Mouse (Mus musculus) cerebellum, adult (tissue): Measurements from ENCODE around the gene Atad2b.
A peak's percentile ranks its signal among the peaks of the same experiment; 100 is the strongest.
"Not testable (repeated sequence)": the region's sequence is repeated elsewhere in the genome, so short reads cannot be mapped to it uniquely, and the experiment has no call there.

Experiments used
- ATAC-seq: cut with Nextera tagmentation; 2 replicates; pipeline ENCODE4 v1.9.2; 2017; ENCODE audit warnings: mild to moderate bottlenecking, moderate library complexity, mixed read lengths; ENCODE audit not compliant: insufficient number of reproducible peaks, low FRiP score, low TSS enrichment

Gene Atad2b

DNA sequence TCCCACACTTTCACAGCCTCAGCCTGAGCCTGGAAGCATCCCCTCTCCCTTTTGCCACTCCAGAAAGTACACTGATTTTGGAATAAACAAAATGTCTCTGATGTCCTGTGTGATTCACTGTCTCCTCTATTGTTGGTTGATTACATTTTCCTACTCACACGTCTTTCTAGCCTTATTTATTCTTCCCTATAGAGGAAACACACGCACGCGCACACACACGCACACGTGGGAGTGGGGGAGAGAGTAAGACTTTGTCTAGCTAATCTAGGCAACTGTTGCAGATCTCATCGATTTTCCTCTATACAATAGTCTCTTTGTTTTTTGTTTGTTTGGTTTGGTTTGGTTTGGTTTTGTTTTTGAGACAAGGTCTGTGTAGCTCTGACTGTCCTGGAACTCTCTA lies 8.8 kb upstream of the Atad2b start:
- no peak for ATAC-seq

DNA sequence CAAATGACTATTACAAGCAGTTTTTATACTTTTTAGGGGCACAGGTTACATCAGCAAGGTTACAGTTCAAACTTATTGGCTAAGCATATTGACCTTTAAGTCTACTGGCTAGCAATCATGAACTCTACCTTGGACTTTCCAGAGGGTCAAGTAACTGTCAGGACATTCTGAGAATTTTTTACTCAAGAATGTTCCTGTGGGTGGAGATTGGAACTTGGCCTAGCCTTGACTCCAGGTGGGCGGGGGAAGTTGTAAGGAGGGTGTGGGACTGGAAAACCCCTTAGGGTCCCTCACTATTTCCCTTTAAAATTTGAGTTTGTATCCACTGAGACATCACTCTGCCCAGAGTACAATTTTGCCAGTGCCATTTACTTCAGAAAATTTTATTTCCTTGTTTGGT lies 6.7 kb upstream of the Atad2b start:
- ATAC-seq, result not testable (repeated sequence)

DNA sequence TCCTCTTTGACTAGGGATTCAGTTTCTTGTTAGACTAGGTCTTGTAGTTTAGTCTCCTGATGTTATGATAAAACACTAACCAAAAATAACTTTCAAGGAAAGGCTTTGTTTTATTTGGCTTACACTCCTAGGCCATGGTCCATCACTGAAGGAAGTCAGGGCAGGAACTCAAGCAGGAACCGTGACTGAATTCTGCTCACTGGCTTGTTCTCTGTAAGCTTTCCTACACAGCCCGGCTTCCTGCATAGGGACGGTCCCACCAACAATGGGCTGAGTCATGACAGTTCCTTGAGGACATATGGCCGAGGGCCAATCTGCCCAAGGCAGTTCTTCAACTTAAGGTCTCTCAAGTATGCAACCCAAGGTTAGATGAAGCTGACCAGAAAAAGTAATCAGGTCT lies 5.4 kb upstream of the Atad2b start:
- ATAC-seq, result no peak

DNA sequence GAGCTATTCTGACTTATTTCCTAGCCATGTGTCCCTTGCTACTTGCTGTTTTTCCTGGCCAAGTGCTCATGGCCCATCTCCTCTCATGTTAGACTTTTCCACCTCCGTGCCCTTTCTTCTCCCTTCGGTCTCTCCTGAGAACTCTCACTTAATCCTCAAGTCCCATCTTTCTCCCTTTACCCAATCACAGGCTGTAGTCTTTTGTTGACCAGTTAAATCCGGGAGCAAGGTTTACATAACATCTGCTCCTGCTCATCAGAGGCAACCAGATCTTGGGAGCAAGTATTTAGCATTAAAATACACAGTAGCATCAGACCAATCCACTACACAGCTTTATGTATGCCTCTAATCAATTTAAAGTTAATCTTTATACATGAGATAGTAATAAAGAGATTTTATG lies 2.7 kb upstream of the Atad2b start:
- ATAC-seq, result no peak

DNA sequence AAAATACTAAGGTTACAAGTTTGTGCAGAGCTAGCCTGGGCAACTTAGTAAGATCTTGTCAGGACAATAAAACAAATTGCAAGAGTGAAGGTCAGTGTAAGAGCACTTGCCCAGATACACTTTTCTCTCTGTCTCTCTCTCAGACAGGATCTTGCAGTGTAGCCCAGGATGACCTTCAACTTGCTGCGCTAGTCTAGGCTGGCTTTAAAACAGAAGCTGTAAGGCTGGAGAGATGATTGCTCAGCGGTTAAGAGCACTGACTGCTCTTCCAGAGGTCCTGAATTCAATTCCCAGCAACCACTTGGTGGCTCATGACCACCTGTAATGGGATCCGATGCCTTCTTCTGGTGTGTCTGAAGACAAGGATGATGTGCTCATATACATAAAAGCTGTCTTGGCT lies 2.2 kb upstream of the Atad2b start:
- ATAC-seq, result no peak

DNA sequence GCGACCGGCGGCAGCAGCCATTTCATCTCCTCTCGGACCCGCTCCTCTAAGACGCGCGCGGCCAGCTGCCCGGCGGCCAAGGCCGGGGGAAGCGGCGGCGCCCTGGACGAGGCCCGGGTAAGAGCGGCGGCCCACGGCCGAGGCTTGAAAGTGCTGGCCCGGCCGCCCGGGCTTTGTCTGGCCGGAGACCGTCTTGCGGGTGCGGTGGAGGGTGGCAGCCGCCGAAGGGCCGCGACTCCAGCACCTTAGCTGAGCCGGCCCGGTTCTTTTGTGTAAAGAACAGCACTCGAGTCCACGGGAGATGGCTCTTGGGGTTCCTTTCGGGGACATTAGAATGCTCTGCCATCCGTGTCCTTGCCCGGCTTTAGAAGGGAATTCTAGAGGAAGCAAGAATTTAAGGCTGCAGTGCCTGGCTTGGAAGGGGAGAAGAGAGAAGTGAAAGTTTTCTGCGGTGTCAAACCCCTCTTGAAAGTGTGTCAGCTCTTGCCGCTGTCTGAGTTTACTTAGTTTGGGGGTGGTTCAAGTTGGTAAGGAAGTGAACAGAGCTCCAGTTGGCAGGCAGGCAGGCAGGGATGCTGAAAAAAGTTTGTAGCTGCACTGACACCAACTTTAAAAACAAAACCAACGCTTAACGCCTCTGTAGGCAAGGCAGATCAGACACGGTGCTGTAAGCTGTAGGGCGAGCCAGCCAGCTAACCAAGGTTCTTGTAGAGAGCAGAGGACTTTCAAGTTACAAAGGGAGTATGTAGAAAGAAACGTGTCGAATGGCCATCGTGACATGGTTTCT lies 845 bp downstream of the Atad2b start:
- ATAC-seq, result peak; percentile 57

DNA sequence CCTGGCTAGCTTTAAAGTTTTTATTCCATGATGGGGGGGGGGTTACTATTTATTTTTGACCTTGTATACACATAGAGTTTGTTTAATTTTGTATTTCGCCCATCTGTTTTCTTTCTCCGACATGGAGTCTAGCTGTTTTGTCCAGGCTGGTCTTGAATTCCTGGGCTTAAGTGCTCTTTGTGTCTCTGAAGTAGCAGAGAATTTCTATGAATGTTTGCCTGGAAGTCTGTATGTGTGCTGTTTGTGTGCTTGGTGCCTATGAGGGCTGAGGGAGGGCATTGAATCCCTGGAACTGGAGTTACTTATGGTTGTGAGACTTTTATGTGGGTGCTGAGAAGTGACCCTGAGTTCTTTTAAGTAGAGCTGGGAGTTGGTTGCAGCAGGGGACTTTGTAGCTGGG lies 11.0 kb downstream of the Atad2b start:
- ATAC-seq, result no peak

DNA sequence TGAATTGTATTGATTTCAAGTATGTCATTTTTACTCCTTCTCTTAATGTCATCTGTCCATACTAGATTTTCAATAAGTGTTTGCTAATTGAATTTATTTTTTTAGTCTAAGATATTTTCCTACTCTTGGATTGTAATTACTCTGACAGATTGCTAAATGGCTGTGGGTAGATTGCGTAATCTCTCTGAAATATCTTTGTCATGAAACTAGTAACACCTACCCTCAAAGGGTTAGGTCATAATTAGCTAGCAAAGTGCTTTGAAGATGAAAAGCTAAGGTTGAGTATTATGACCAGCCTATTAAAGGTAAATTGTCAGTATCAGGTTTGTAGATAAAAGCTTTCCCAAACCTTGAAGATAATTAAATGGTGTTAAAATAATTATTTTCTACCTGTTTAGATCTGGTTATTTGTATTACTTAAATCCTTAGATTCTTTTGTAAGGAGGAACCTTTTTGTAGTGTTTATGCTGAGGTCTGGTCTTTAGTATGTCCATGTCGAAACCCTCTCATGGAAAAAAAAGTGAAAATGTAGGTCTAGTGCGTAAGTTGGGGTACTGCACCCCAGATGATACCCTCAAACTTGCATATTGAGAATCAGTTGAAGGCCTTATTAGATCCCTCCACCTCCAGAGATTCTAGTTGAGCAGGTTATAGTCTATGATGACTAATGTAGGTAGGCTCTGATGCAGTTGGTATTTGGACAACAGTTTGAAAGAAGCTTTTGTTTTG lies 13.8 kb downstream of the Atad2b start:
- ATAC-seq, result no peak

DNA sequence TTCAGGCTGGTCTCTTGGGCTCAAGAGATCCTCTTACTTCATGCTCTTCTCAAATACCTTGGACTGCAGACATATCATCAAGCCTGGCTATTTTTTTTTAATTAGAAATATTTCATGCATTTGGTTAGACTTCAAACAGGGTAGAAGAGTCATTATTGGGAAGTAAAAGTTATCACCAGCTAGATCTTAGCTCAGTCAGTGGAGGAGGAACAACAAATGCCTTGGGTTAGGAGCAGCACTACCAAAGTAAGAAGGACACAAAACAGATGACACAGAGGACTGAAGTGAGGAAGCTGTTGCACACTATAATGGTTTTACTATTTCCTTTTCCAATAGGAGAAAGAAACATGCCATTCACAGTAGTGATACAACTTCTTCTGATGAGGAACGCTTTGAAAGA lies 35.1 kb downstream of the Atad2b start:
- no peak for ATAC-seq

DNA sequence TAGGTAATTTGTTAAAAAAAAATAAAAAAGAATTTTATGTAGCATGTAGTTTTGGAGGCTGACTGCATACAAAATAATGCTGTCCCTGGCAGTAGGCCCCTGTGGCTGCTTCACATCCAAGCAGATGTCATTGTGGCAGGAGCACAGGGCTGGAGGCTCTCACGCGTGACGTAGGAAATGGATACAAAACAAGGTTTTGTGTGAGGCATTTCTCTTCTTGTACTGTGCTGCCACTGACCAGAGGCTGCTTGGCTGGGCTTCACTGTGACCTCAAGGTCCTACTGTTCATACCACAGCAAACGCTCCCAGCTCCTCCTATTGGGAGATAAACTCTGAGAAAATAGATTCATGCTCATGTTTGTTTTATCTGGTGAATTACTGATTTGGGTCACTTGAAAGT lies 36.0 kb downstream of the Atad2b start:
- no peak for ATAC-seq

DNA sequence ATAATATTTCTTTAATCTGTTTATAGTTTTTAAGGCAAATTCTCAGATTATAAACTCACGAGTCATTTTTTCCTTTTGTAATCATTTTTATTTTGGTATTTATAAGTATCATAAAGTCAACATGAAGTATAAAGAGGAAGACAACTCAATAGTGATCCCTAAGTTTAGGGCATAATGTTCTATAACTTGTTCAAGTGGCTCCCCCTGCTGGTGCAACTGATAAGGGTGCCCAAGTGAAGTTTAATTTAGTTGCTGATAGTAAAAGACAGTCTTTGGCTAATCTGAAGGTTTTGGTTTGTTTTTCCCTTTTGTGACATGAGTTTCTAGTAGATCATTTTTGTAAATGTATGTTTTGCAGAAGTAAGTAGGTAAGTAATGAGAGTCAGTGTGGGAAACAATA lies 55.8 kb downstream of the Atad2b start:
- ATAC-seq, result no peak

DNA sequence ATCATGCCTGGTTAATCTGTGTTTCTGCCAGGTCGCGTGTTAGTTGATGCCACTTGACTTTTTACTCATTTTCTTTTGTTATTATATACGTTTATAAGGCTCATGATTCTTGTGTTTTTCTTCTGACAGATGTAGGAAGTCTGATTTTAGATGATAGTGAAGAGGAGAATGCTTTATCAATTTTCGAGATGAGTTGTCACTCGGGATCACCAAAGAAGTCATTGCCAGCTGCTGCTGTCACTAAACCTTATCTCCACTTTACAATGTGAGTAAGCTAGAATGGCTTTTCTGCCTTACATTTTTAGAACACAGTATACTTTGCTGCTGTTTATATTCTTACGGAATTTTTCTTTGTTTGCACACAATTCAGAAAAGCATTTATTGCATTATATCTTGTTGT lies 61.2 kb downstream of the Atad2b start:
- ATAC-seq, result no peak

DNA sequence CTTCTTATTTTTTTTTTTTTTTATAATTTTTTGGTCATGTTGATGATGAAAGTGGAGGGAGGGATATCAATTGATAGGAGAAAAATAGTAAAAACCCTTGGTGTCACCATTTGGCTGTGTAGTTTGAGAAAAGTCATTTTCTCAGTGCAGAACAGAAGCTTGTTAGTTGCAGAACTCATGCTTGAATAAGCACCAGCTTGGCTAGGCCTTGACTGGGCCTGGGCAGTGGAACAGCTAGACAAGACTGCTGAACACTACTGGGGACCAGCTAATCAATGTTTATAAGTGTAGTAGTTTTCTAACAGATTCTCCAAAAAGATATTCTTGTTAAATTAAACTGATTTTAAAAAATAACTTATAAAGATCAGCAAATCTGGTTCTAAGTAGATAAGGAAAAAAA lies 79.8 kb downstream of the Atad2b start:
- no peak for ATAC-seq

DNA sequence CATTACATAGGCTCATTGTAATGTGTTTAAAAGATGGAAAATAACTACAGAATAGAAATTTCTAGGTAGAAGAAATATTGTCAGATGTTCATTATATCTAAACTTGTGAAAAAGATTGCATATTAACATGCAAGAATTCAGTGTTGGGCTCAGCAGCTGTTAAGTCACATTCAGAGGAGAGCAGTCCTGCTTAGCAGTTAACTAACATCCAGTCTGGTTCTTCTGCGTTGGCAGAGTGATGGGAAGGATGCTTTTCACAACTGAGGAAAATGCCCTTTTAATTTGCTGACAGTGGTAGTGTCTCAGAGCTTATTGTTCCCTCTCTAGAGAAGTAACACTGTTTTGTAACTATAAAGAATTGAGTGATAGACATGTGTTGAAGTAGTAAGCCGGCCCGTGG lies 88.2 kb downstream of the Atad2b start:
- no peak for ATAC-seq

DNA sequence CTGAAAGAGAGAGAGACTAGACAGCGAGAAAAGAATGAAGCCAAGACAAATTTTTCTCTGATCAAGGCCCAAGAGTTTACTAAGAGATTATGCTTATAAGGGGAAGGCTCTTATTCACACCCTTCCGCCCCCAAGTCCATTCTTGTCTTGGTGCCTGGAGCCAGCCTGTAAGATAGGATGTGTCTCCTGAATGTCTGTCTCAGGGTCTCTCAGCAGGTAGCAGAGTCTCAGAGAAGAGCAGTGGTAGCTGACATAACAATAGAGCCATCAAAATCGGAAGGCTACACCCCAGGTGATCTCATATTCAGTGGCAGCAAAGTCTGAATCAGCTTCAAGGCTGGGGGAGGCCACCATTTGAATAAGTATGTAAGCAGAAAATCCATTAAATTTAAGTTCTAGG lies 88.6 kb downstream of the Atad2b start:
- ATAC-seq, result not testable (repeated sequence)

DNA sequence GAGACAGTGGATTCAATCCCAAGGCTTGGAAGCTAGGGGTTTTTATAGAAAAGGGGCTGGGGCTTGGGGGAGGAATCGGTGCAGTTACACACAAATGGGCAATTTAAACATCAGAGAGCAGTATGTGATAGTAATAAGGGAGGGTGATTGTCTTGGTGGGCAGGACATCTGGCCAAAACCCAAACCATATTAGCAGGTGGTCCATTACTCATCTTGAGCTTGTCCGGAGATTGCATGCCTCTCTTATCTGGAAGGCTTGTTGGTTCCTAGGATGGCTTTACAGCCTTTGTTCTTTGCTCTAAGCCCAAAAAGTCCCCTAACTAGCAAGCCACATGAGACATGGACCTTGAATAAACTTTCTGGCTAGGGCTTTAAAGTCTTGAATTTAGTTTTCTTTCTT lies 91.5 kb downstream of the Atad2b start:
- ATAC-seq, result not testable (repeated sequence)

DNA sequence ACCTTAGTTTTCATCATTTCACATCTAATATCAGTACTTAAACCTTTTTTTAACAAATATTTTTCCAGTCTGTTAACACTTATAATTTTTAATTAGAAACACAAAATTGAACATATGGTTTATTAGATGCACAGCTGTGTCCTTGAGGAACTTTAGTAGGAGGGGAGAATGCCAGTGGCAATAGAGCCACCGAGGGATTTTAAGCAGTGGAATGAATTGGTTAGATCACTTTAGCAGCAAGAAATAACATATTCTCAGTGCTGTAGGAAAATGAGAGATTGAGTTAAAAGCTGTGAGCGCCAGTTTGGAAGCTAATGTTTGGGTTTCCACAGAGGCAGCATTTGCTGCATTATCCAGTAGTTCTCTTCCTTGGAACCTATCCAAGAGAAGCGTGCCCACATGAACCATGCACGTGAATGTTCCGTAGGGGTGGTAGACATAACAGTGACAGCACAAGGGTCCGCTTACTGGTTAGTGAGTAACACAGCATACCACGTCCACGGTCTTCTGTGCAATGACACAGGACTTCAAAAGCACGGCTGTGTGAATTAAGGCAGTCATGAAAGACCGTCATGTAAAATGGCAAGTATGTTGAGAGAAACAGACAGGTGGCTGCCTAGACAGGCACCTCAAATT lies 108.2 kb downstream of the Atad2b start:
- ATAC-seq, result no peak

DNA sequence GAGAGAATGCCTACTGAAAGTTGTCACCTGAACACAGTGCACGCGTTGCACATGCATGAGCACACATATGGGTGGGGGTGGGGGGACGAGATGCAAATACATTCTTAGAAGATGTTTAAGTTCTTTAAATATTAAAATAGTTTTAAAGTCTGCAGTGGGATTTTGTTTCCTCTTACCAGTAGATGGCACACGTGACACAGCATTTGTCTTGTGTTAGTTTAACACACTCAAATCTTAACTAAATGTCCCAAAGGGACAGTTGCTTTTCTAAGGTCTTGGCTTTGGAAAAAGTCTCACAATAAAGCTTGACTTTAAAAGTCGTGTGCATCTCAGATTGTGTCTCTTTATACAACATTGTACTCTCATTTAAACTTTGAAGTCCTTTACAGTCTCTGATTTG lies 111.9 kb downstream of the Atad2b start:
- no peak for ATAC-seq

DNA sequence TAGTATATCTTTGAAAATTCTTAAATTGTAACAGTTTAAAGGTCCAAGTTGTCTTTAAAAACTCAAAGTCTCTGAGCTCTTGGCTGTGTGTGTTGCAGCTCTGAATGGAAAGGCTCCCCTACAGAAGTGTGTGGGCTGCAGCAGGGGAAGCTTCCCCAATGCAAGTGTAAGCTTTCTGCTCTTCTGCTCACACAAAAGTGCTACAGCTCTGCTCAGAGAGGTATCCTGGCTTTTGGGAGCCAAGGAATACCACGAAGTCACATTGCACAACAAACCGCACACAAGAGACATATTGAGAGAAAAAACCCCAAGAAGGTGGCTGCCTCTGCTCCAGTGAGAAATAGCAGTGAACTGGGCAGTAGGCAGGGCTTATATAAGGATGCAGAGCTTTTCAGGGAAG lies 120.9 kb downstream of the Atad2b start:
- ATAC-seq, result no peak

DNA sequence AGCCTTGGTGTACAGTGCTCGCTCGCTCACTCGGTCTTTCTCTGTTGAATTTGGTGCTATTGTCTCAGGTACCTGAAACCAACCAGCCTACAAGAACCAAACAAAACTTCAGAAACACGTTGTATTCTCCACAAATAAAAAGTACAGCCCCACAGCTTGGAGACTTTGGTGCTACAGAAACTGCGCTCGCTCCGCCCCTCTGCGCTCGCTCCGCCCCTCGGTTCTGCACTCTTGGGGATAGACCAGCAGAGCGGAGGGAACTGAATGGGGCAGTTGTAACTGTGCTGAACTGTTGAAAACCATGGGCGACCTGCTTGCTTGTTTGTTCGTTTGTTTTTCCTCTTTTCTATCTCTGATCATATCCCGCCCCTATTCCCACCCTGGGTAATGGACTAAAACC lies 127.0 kb downstream of the Atad2b start:
- no peak for ATAC-seq

DNA sequence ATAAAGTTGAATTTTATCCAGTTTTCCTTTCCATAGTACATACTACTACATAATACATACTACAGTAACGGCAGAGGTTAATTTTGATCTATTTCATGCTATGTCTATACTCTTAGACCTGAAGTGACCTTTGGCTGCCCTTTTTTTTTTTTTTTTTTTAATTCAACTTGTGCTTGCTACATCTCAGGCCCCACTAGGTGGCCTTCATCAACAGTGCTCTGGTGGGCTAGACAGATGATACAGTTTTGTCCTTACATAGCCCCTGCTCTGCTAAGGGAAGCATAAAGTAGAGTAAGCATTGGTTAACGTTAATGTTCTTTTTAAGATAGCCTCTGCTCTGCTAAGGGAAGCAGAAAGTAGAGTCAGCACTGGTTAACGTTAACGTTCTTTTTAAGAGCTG lies 131.0 kb downstream of the Atad2b start:
- ATAC-seq, result no peak

DNA sequence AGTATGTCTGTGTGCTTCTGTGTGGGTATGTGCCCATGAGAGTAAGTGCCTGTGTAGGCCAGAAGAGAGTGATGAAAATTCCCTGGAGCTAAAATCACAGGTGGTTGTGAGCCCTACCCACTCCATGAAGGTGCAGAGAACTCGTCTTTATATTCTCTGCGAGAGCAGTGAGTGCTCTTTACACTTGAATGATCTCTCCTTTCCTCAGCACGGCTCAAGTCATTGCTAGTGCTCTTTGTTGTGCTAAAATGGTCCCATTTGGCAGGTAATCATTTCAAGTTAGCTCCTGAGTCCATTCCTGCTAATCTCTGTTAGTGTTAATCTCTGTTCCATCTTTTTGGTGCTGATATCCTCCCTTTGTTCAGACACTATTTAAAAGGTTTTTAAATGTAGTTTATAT lies 150.4 kb downstream of the Atad2b start:
- ATAC-seq, result no peak
